Mouse (Mus musculus) thymus, adult 2 months (tissue): ENCODE results near the gene Zfp62.

Source experiments
- CTCF ChIP-seq: fragments of 200-500 bp; IDR thresholded peaks from 2 replicates; pipeline ENCODE4 v1.5.1; 2012; ENCODE audit warnings: mild to moderate bottlenecking, control low read depth, low read length, moderate library complexity, borderline replicate concordance; ENCODE audit not compliant: control insufficient read depth, poor library complexity, insufficient read depth; ENCODE audit errors: extremely low read depth
- POLR2A ChIP-seq: fragments of 200-500 bp; IDR thresholded peaks from 2 replicates; pipeline ENCODE4 v1.6.1; 2012; ENCODE audit warnings: mild to moderate bottlenecking, low read length, control low read depth, moderate library complexity; ENCODE audit not compliant: control insufficient read depth, poor library complexity, insufficient read depth; ENCODE audit errors: extremely low read depth

DNA sequence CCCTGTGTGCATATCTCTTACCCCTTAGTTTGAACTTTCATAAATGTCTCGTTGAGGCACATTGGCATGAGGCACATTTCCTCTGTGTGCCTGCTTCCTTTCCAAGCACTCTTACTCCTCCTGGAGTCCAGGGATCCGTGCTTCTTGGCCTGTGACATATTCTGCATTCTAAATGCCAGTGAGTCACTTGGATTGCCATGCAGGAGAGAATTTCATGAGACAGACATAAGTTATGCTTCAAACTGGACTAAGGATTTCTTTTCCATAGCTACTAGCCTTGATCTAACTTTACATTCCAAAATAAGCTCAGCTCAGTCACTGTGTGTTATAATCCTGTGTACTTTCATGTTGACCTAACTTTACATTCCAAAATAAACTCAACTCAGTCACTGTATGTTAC is 12.0 kb upstream of the Zfp62 start:
- TF ChIP-seq CTCF (no peak), POLR2A (no peak)
